In the genomic region with DNA sequence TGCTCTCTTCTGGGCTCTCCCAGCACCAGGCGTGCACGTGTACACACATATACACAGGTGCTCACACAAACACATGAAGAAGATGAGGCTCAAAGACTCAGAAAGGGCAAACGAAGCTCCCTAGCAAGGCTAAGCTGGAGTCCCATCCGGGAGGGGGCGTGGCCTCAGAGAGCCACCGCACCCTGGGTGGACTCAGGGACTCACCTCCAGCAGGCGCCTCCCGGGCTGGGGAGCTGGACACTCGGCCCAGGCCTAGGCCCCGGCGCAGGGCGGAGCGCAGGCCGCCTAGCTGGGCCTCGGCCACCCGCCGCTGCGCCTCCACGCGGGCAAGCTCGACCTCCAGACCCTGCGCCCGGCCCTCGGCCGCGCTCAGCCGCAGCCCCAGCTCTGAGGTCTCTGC, we compare ENCODE assay signal across 30 mouse cellular contexts. TPM values are rescaled to one million over a fixed set of nuclear protein-coding genes. Genes with fewer than 3 reads are reported as not detected.
DNase-seq lines count a peak whose midpoint lies in the region; ATAC-seq and TF ChIP-seq lines count a peak whose summit lies in the region.
"Had no signal": no experiment of that assay in that cellular context is flagged by ENCODE, and none has a peak within 500 bp of the region (broad histone marks: within the 10 kb centered on the region; RNA-seq: fewer than 3 reads in every experiment).

No protein-coding gene starts in this region.

- no peaks in the 10 kb centered on the region; the same call in 1 of the 2 replicates for H3K36me3 ChIP-seq in erythroblast, embryonic 14.5 days (ENCODE audit: control insufficient read depth)
- no peaks in the 10 kb centered on the region for H3K36me3 ChIP-seq in liver, embryonic 16.5 days (ENCODE audit: control insufficient read depth, insufficient read depth)
- no peaks in the 10 kb centered on the region for H3K36me3 ChIP-seq in liver, postnatal 0 days (replicated peaks; ENCODE audit: insufficient read depth, low read length)
- H3K36me3 ChIP-seq in midbrain, embryonic 16.5 days (ENCODE audit: control insufficient read depth, insufficient read depth, low read length) = peaks cover 14% of the 10 kb centered on the region

- no peak overlapping the region for H3K27ac ChIP-seq in liver, embryonic 16.5 days (ENCODE audit: low read length)
- no peak overlapping the region for H3K27ac ChIP-seq in liver, postnatal 0 days (ENCODE audit: low read depth)
- H3K27ac ChIP-seq in midbrain, embryonic 16.5 days (ENCODE audit: low read length) = no peak overlapping the region
- H3K27ac ChIP-seq: limb, embryonic 13.5 days; liver, embryonic 14.5 days; lung, embryonic 15.5 days; midbrain, embryonic 12.5 days; neural tube, embryonic 13.5 days had no signal

- no peak for TF ChIP-seq CTCF in liver, postnatal 0 days (IDR thresholded peaks at IDR 0.05; ENCODE audit: low read depth)

- peak overlapping the region; percentile 17 for H3K4me3 ChIP-seq in erythroblast, embryonic 14.5 days (replicated peaks)
- no peak overlapping the region for H3K4me3 ChIP-seq in liver, embryonic 16.5 days (ENCODE audit: low read depth, low read length)
- no peak overlapping the region for H3K4me3 ChIP-seq in liver, postnatal 0 days (ENCODE audit: low read depth, low read length)
- H3K4me3 ChIP-seq in midbrain, embryonic 16.5 days (ENCODE audit: low read depth, low read length) = no peak overlapping the region
- H3K4me3 ChIP-seq: embryonic facial prominence, embryonic 12.5 days; heart, embryonic 13.5 days; layer of hippocampus, adult 2 months; limb, embryonic 13.5 days; lung, embryonic 15.5 days; megakaryocyte, embryonic 14.5 days; midbrain, embryonic 12.5 days; neural tube, embryonic 13.5 days had no signal

- 74% methylated on average over 27 of the region's 27 CpGs for WGBS in liver, embryonic 16.5 days (ENCODE audit: insufficient replicate concordance)
- 88% methylated on average over 15 of the region's 27 CpGs for WGBS in liver, postnatal 0 days (ENCODE audit: insufficient replicate concordance)
- WGBS in midbrain, embryonic 16.5 days = 82% methylated on average over 27 of the region's 27 CpGs

- ATAC-seq in erythroblast, adult 5-6 weeks (replicated peaks; ENCODE audit: low FRiP score, poor library complexity, severe bottlenecking) = no peak
- ATAC-seq in liver, embryonic 16.5 days (ENCODE audit: low read depth) = peak; percentile 31
- peak; percentile 59 for ATAC-seq in liver, postnatal 0 days
- no peak for ATAC-seq in midbrain, embryonic 16.5 days
- ATAC-seq: forebrain, embryonic 14.5 days; hindbrain, embryonic 16.5 days had no signal

- H3K4me2 ChIP-seq in liver, embryonic 16.5 days (ENCODE audit: low read depth, low read length) = no peak overlapping the region
- H3K4me2 ChIP-seq in liver, postnatal 0 days (ENCODE audit: low read depth, low read length) = no peak overlapping the region
- no peak overlapping the region for H3K4me2 ChIP-seq in midbrain, embryonic 16.5 days (ENCODE audit: low read length)
- H3K4me2 ChIP-seq: embryonic facial prominence, embryonic 12.5 days; heart, embryonic 13.5 days; limb, embryonic 13.5 days; lung, embryonic 15.5 days; midbrain, embryonic 12.5 days; neural tube, embryonic 13.5 days had no signal

- no peak for TF ChIP-seq EP300 in liver, postnatal 0 days (IDR thresholded peaks at IDR 0.05; ENCODE audit: low read depth)

- peaks cover 7% of the 10 kb centered on the region for H3K4me1 ChIP-seq in erythroblast, embryonic 14.5 days (ENCODE audit: control insufficient read depth)
- H3K4me1 ChIP-seq in liver, embryonic 16.5 days (ENCODE audit: control insufficient read depth, low read depth, low read length) = no peaks in the 10 kb centered on the region
- H3K4me1 ChIP-seq in liver, postnatal 0 days (ENCODE audit: insufficient read depth) = no peaks in the 10 kb centered on the region
- peaks cover 16% of the 10 kb centered on the region; the same call in 1 of the 2 replicates for H3K4me1 ChIP-seq in midbrain, embryonic 16.5 days (ENCODE audit: control insufficient read depth, insufficient read depth, low read length)

- DNase-seq in liver (no peak), R1 (ENCODE audit: low read depth, low spot score) (peak; percentile 53)
- no peak for DNase-seq in liver, postnatal 0 days
- no peak for DNase-seq in gastrocnemius, postnatal 4 days (ENCODE audit: low spot score in 2 of 2)
- DNase-seq: adrenal gland, postnatal 10 days; cerebellum, adult 8-10 months; cerebellum, postnatal 25 days; gastrocnemius, postnatal 25 days; heart, adult 18-20 months; heart, postnatal 10 days; kidney, adult 11 months; kidney, postnatal 25 days; lung, postnatal 4 days; thymus, postnatal 14 days had no signal

- H3K9ac ChIP-seq in liver, embryonic 16.5 days (ENCODE audit: low read depth, low read length) = no peak overlapping the region
- H3K9ac ChIP-seq in liver, postnatal 0 days (replicated peaks) = no peak overlapping the region
- H3K9ac ChIP-seq in midbrain, embryonic 16.5 days (ENCODE audit: low read depth, low read length) = no peak overlapping the region
- H3K9ac ChIP-seq: embryonic facial prominence, embryonic 12.5 days; heart, embryonic 13.5 days; limb, embryonic 13.5 days; liver, embryonic 14.5 days; lung, embryonic 15.5 days; midbrain, embryonic 12.5 days; neural tube, embryonic 13.5 days had no signal

- no peaks in the 10 kb centered on the region for H3K27me3 ChIP-seq in erythroblast, embryonic 14.5 days (ENCODE audit: control insufficient read depth)
- no peaks in the 10 kb centered on the region for H3K27me3 ChIP-seq in liver, embryonic 16.5 days (ENCODE audit: control insufficient read depth, insufficient read depth, low read depth, low read length)
- H3K27me3 ChIP-seq in liver, postnatal 0 days (ENCODE audit: insufficient read depth, low read length) = no peaks in the 10 kb centered on the region
- H3K27me3 ChIP-seq in midbrain, embryonic 16.5 days (ENCODE audit: control insufficient read depth, insufficient read depth, low read depth, low read length) = no peaks in the 10 kb centered on the region
- H3K27me3 ChIP-seq: embryonic facial prominence, embryonic 12.5 days; heart, embryonic 13.5 days; limb, embryonic 13.5 days; lung, embryonic 15.5 days; midbrain, embryonic 12.5 days; neural tube, embryonic 13.5 days had no signal

- no peaks in the 10 kb centered on the region for H3K9me3 ChIP-seq in erythroblast, embryonic 14.5 days (ENCODE audit: control insufficient read depth, low read length)
- no peaks in the 10 kb centered on the region for H3K9me3 ChIP-seq in liver, embryonic 16.5 days (replicated peaks; ENCODE audit: control insufficient read depth, low read length)
- H3K9me3 ChIP-seq in liver, postnatal 0 days (ENCODE audit: low read length) = no peaks in the 10 kb centered on the region
- no peaks in the 10 kb centered on the region for H3K9me3 ChIP-seq in midbrain, embryonic 16.5 days (replicated peaks; ENCODE audit: control insufficient read depth, low read length, poor library complexity, severe bottlenecking)
- H3K9me3 ChIP-seq: embryonic facial prominence, embryonic 12.5 days; heart, embryonic 13.5 days; limb, embryonic 13.5 days; lung, embryonic 15.5 days; megakaryocyte, embryonic 14.5 days; midbrain, embryonic 12.5 days; neural tube, embryonic 13.5 days had no signal

RNA-seq across cellular contexts. Expression of a gene that starts 14.8 kb away (rescaled TPM):
- 0.08 and 0.12 TPM in 2 replicates for polyA plus RNA-seq in erythroblast, embryonic 14.5 days (2012)
- not detected in 2 replicates for total RNA-seq in erythroblast, adult 5-6 weeks (2015; ENCODE audit: low replicate concordance)
- not detected in 2 replicates for total RNA-seq in erythroblast, adult 5-6 weeks (2017; ENCODE audit: low replicate concordance)
- 15.3 and 20.3 TPM in 2 replicates for polyA plus RNA-seq in liver, embryonic 16.5 days (2015; fragmentation: Nextera tagmentation; extraction: Ambion mirVana)
- polyA plus RNA-seq in liver, postnatal 0 days (2015; fragmentation: Nextera tagmentation; extraction: Ambion mirVana) = 14.1 and 14.6 TPM in 2 replicates
- 121 and 141 TPM in 2 replicates for polyA plus RNA-seq in midbrain, embryonic 16.5 days (2015; fragmentation: Nextera tagmentation; extraction: Ambion mirVana)
- 100 to 1,000 TPM; 175 to 183 TPM for total RNA-seq in gastrocnemius, postnatal 4 days (2021)
- total RNA-seq: hematopoietic stem cell, adult 5-6 weeks had no signal

RNA-seq across cellular contexts. Expression of a gene that starts 35.4 kb away (rescaled TPM):
- polyA plus RNA-seq in erythroblast, embryonic 14.5 days (2012) = 0.49 and 0.50 TPM in 2 replicates
- total RNA-seq in erythroblast, adult 5-6 weeks (2015; ENCODE audit: low replicate concordance) = not detected in 2 replicates
- total RNA-seq in erythroblast, adult 5-6 weeks (2017; ENCODE audit: low replicate concordance) = 0.34 and 4.9 TPM in 2 replicates
- polyA plus RNA-seq in liver, embryonic 16.5 days (2015; fragmentation: Nextera tagmentation; extraction: Ambion mirVana) = 0.59 and 0.63 TPM in 2 replicates
- 0.32 and 0.47 TPM in 2 replicates for polyA plus RNA-seq in liver, postnatal 0 days (2015; fragmentation: Nextera tagmentation; extraction: Ambion mirVana)
- 5.3 and 6.3 TPM in 2 replicates for polyA plus RNA-seq in midbrain, embryonic 16.5 days (2015; fragmentation: Nextera tagmentation; extraction: Ambion mirVana)
- 10 to 100 TPM; 10.4 to 11.6 TPM for total RNA-seq in gastrocnemius, postnatal 4 days (2021)

RNA-seq across cellular contexts. Expression of a gene that starts 38.3 kb away (rescaled TPM):
- 1.1 and 1.5 TPM in 2 replicates for polyA plus RNA-seq in erythroblast, embryonic 14.5 days (2012)
- total RNA-seq in erythroblast, adult 5-6 weeks (2015; ENCODE audit: low replicate concordance) = 6.7 and 10.0 TPM in 2 replicates
- 4.9 and 5.9 TPM in 2 replicates for total RNA-seq in erythroblast, adult 5-6 weeks (2017; ENCODE audit: low replicate concordance)
- polyA plus RNA-seq in liver, embryonic 16.5 days (2015; fragmentation: Nextera tagmentation; extraction: Ambion mirVana) = 15.7 and 18.3 TPM in 2 replicates
- polyA plus RNA-seq in liver, postnatal 0 days (2015; fragmentation: Nextera tagmentation; extraction: Ambion mirVana) = 13.2 and 15.8 TPM in 2 replicates
- polyA plus RNA-seq in midbrain, embryonic 16.5 days (2015; fragmentation: Nextera tagmentation; extraction: Ambion mirVana) = 174 and 190 TPM in 2 replicates
- 10 to 100 TPM; 28.4 to 28.6 TPM for total RNA-seq in gastrocnemius, postnatal 4 days (2021)

RNA-seq across cellular contexts. Expression of a gene that starts 53.2 kb away (rescaled TPM):
- 22.6 and 25.4 TPM in 2 replicates for polyA plus RNA-seq in erythroblast, embryonic 14.5 days (2012)
- 41.0 and 58.6 TPM in 2 replicates for total RNA-seq in erythroblast, adult 5-6 weeks (2015; ENCODE audit: low replicate concordance)
- 68.0 and 75.4 TPM in 2 replicates for total RNA-seq in erythroblast, adult 5-6 weeks (2017; ENCODE audit: low replicate concordance)
- 87.5 and 93.3 TPM in 2 replicates for polyA plus RNA-seq in liver, embryonic 16.5 days (2015; fragmentation: Nextera tagmentation; extraction: Ambion mirVana)
- 47.1 and 53.0 TPM in 2 replicates for polyA plus RNA-seq in liver, postnatal 0 days (2015; fragmentation: Nextera tagmentation; extraction: Ambion mirVana)
- 52.5 and 55.9 TPM in 2 replicates for polyA plus RNA-seq in midbrain, embryonic 16.5 days (2015; fragmentation: Nextera tagmentation; extraction: Ambion mirVana)
- total RNA-seq in gastrocnemius, postnatal 4 days (2021) = 10 to 100 TPM; 36.8 to 37.8 TPM

Comparison
In these comparisons a context has a peak if more than half of its experiments do, and no peak if none do; other contexts are left out.
1. ATAC-seq: peak in liver, embryonic 16.5 days (single experiment) and liver, postnatal 0 days (single experiment); none in erythroblast, adult 5-6 weeks (single experiment) and midbrain, embryonic 16.5 days (single experiment).
2. RNA of a gene that starts 14.8 kb away (polyA plus RNA-seq): 121 to 141 TPM in midbrain, embryonic 16.5 days, 15.3 to 20.3 TPM in liver, embryonic 16.5 days and 14.1 to 14.6 TPM in liver, postnatal 0 days; 0.08 to 0.12 TPM in erythroblast, embryonic 14.5 days; every median in the first group is over 10 times any median in the second.